Mouse (Mus musculus) heart, embryonic 15.5 days (tissue): ENCODE measurements around the gene Rps28. TPM values are rescaled to one million over a fixed set of nuclear protein-coding genes. Genes with fewer than 3 reads are reported as not detected.
A peak's percentile ranks its signal among the peaks of the same experiment; 100 is the strongest.

ENCODE experiments used
- ATAC-seq: fragments of 200-750 bp; cut with Nextera tagmentation; replicated peaks from 2 replicates; pipeline ENCODE4 v1.8.0; 2017; ENCODE audit warnings: low read depth, moderate TSS enrichment; ENCODE audit not compliant: insufficient number of reproducible peaks, insufficient read depth, low FRiP score
- H3K27ac ChIP-seq: fragments of 300-500 bp; sonication (generic); 2 replicates; pipeline ENCODE4 v1.5.1; 2015; ENCODE audit warnings: mild to moderate bottlenecking, inconsistent platforms
- H3K27me3 ChIP-seq: fragments of 300-500 bp; sonication (generic); 2 replicates; pipeline ENCODE4 v1.6.1; 2015; ENCODE audit warnings: inconsistent platforms
- H3K36me3 ChIP-seq: fragments of 300-500 bp; sonication (generic); 2 replicates; pipeline ENCODE4 v1.6.1; 2015; ENCODE audit warnings: mild to moderate bottlenecking, inconsistent platforms
- H3K4me1 ChIP-seq: fragments of 300-500 bp; sonication (generic); replicated peaks from 2 replicates; pipeline ENCODE4 v1.6.1; 2015; ENCODE audit warnings: inconsistent platforms
- H3K4me2 ChIP-seq: fragments of 300-500 bp; sonication (generic); 2 replicates; pipeline ENCODE4 v1.6.1; 2015; ENCODE audit warnings: inconsistent platforms, mild to moderate bottlenecking, moderate library complexity
- H3K4me3 ChIP-seq: fragments of 300-500 bp; sonication (generic); 2 replicates; pipeline ENCODE4 v1.5.1; 2015; ENCODE audit warnings: mild to moderate bottlenecking, inconsistent platforms
- H3K9ac ChIP-seq: fragments of 300-500 bp; sonication (generic); 2 replicates; pipeline ENCODE4 v1.6.1; 2015; ENCODE audit warnings: mild to moderate bottlenecking, inconsistent platforms
- H3K9me3 ChIP-seq: fragments of 300-500 bp; sonication (generic); replicated peaks from 2 replicates; pipeline ENCODE4 v1.6.1; 2016; ENCODE audit warnings: inconsistent platforms
- WGBS: fragments of 180-500 bp; shearing (Covaris S2); methylation state at CpG from one replicate; pipeline ENCODE4 v1.1.7; 2015; ENCODE audit warnings: mixed read lengths; 5-methylcytosine and 5-hydroxymethylcytosine counted together
- polyA plus RNA-seq: library from polyadenylated mRNA; unstranded; fragments of >200 nt; fragmentation: Nextera tagmentation; extraction: Ambion mirVana; gene quantifications from 2 replicates; pipeline ENCODE4 v1.2.1, GENCODE M21; 2015

The Rps28 gene
- polyA plus RNA-seq, 1 experiment from 2014 or later = 543 TPM

- 68% methylated on average over 2 of the region's 2 CpGs for WGBS
- no peak overlapping the region for H3K4me3 ChIP-seq
- H3K4me2 ChIP-seq = no peak overlapping the region
- H3K9me3 ChIP-seq = no peaks in the 10 kb centered on the region
- H3K27ac ChIP-seq = no peak overlapping the region
- peaks cover 49% of the 10 kb centered on the region for H3K4me1 ChIP-seq
- H3K27me3 ChIP-seq = no peaks in the 10 kb centered on the region
- H3K36me3 ChIP-seq = no peaks in the 10 kb centered on the region
- no peak overlapping the region for H3K9ac ChIP-seq
- no peak for ATAC-seq
Measured at GRCm38 (mm10) chr17:33784939-33785338, 39.4 kb downstream of the Rps28 start.

GRCm38 (mm10) chr17:33783408-33783807, 41.0 kb downstream of the Rps28 start:
- Histone ChIP-seq H3K27ac (peak overlapping the region; percentile 68), H3K9ac (no peak overlapping the region), H3K4me2 (no peak overlapping the region), H3K4me1 (peaks cover 59% of the 10 kb centered on the region), H3K27me3 (no peaks in the 10 kb centered on the region), H3K9me3 (no peaks in the 10 kb centered on the region), H3K4me3 (no peak overlapping the region), H3K36me3 (no peaks in the 10 kb centered on the region)
- ATAC-seq = no peak

GRCm38 (mm10) chr17:33782067-33782466, 42.3 kb downstream of the Rps28 start:
- no peak for ATAC-seq
- peaks cover 1% of the 10 kb centered on the region; the same call in 1 of the 2 replicates for H3K36me3 ChIP-seq
- peak overlapping the region; percentile 46 for H3K4me3 ChIP-seq
- peak overlapping the region; percentile 35; the same call in 1 of the 2 replicates for H3K9ac ChIP-seq
- WGBS = 42% methylated on average over 4 of the region's 4 CpGs
- H3K4me1 ChIP-seq = peaks cover 63% of the 10 kb centered on the region
- peak overlapping the region; percentile 78 for H3K4me2 ChIP-seq
- peak overlapping the region; percentile 91 for H3K27ac ChIP-seq
- H3K9me3 ChIP-seq = no peaks in the 10 kb centered on the region
- no peaks in the 10 kb centered on the region for H3K27me3 ChIP-seq

GRCm38 (mm10) chr17:33781124-33781977, 43.0 kb downstream of the Rps28 start, which contains the start of gene Angptl4:
Gene Angptl4 (minus strand): TSS chr17:33781830.
- Histone ChIP-seq H3K36me3 (peaks cover 5% of the 10 kb centered on the region; the same call in 1 of the 2 replicates), H3K27ac (peak within 1 kb of the TSS; percentile 91), H3K27me3 (no peaks in the 10 kb centered on the region), H3K4me1 (peaks cover 63% of the 10 kb centered on the region), H3K9ac (peak within 1 kb of the TSS; percentile 35), H3K9me3 (no peaks in the 10 kb centered on the region), H3K4me2 (peak within 1 kb of the TSS; percentile 78), H3K4me3 (peak within 1 kb of the TSS; percentile 46)
- 1% methylated on average over 49 of the region's 50 CpGs for WGBS
- peak; percentile 69 for ATAC-seq

GRCm38 (mm10) chr17:33780431-33780830, 43.9 kb downstream of the Rps28 start:
- peak overlapping the region; percentile 91 for H3K27ac ChIP-seq
- H3K4me3 ChIP-seq = peak overlapping the region; percentile 46
- ATAC-seq = no peak
- peaks cover 5% of the 10 kb centered on the region; the same call in 1 of the 2 replicates for H3K36me3 ChIP-seq
- H3K4me2 ChIP-seq = peak overlapping the region; percentile 78
- H3K4me1 ChIP-seq = peaks cover 63% of the 10 kb centered on the region
- no peaks in the 10 kb centered on the region for H3K9me3 ChIP-seq
- 66% methylated on average over 5 of the region's 5 CpGs for WGBS
- no peaks in the 10 kb centered on the region for H3K27me3 ChIP-seq
- H3K9ac ChIP-seq = no peak overlapping the region; the same call in 1 of the 2 replicates

- 80% methylated on average over 5 of the region's 5 CpGs for WGBS
- Histone ChIP-seq H3K4me1 (peaks cover 59% of the 10 kb centered on the region), H3K4me3 (peak overlapping the region; percentile 32)
Measured at GRCm38 (mm10) chr17:33779967-33780295, 44.4 kb downstream of the Rps28 start.

GRCm38 (mm10) chr17:33779271-33779966, 44.9 kb downstream of the Rps28 start:
- no peaks in the 10 kb centered on the region for H3K9me3 ChIP-seq
- H3K27ac ChIP-seq = peak overlapping the region; percentile 91
- H3K9ac ChIP-seq = no peak overlapping the region
- peak; percentile 89 for ATAC-seq
- H3K27me3 ChIP-seq = no peaks in the 10 kb centered on the region
- WGBS = 27% methylated on average over 9 of the region's 9 CpGs
- H3K4me2 ChIP-seq = peak overlapping the region; percentile 78
- peaks cover 59% of the 10 kb centered on the region for H3K4me1 ChIP-seq
- peaks cover 11% of the 10 kb centered on the region; the same call in 1 of the 2 replicates for H3K36me3 ChIP-seq
- peak overlapping the region; percentile 32 for H3K4me3 ChIP-seq

More at GRCm38 (mm10) chr17:33779967-33780295, 44.4 kb downstream of the Rps28 start:
- Histone ChIP-seq H3K36me3 (peaks cover 9% of the 10 kb centered on the region; the same call in 1 of the 2 replicates), H3K9me3 (no peaks in the 10 kb centered on the region), H3K9ac (no peak overlapping the region), H3K27ac (peak overlapping the region; percentile 91), H3K27me3 (no peaks in the 10 kb centered on the region), H3K4me2 (peak overlapping the region; percentile 78)
- no peak for ATAC-seq

- ATAC-seq = no peak
- 92% methylated on average over 4 of the region's 4 CpGs for WGBS
- H3K4me1 ChIP-seq = peaks cover 24% of the 10 kb centered on the region
- H3K4me2 ChIP-seq = no peak overlapping the region
- H3K27me3 ChIP-seq = 0 out of 2 replicates have a peak, but pooled peaks cover 3% of the 10 kb centered on the region
- H3K36me3 ChIP-seq = peaks cover 11% of the 10 kb centered on the region; the same call in 1 of the 2 replicates
- H3K27ac ChIP-seq = no peak overlapping the region
- no peak overlapping the region for H3K4me3 ChIP-seq
- no peak overlapping the region for H3K9ac ChIP-seq
- no peaks in the 10 kb centered on the region for H3K9me3 ChIP-seq
Measured at GRCm38 (mm10) chr17:33775287-33775686, 49.1 kb downstream of the Rps28 start.

- peaks cover 18% of the 10 kb centered on the region for H3K4me1 ChIP-seq
- H3K9me3 ChIP-seq = no peaks in the 10 kb centered on the region
- WGBS = 85% methylated on average over 8 of the region's 8 CpGs
- 0 out of 2 replicates have a peak, but pooled peaks cover 3% of the 10 kb centered on the region for H3K27me3 ChIP-seq
- no peak overlapping the region for H3K4me2 ChIP-seq
- H3K4me3 ChIP-seq = no peak overlapping the region
- no peak overlapping the region for H3K9ac ChIP-seq
- ATAC-seq = no peak
- H3K27ac ChIP-seq = no peak overlapping the region
- peaks cover 11% of the 10 kb centered on the region; the same call in 1 of the 2 replicates for H3K36me3 ChIP-seq
Measured at GRCm38 (mm10) chr17:33774573-33775155, 49.7 kb downstream of the Rps28 start.

GRCm38 (mm10) chr17:33773871-33774572, 50.3 kb downstream of the Rps28 start:
- Histone ChIP-seq H3K4me1 (peaks cover 11% of the 10 kb centered on the region), H3K9ac (no peak overlapping the region), H3K9me3 (no peaks in the 10 kb centered on the region), H3K4me2 (no peak overlapping the region), H3K4me3 (no peak overlapping the region), H3K36me3 (peaks cover 11% of the 10 kb centered on the region; the same call in 1 of the 2 replicates), H3K27ac (no peak overlapping the region), H3K27me3 (0 out of 2 replicates have a peak, but pooled peaks cover 3% of the 10 kb centered on the region)
- ATAC-seq = no peak
- WGBS = 83% methylated on average over 6 of the region's 6 CpGs
